Comparison of ENCODE assay signal across 17 mouse cellular contexts in genomic region chr9:29387136-29387535, GRCm38 (mm10).
DNase-seq lines count a peak whose midpoint lies in the region.
"Had no signal": no experiment of that assay in that cellular context is flagged by ENCODE, and none has a peak within 500 bp of the region (broad histone marks: within the 10 kb centered on the region; RNA-seq: fewer than 3 reads in every experiment).

No protein-coding gene starts in this region.

- intact Hi-C loops in left cerebral cortex, postnatal 4 days (cut with DNase I) = no loop called here

- DNase-seq in cerebellum, adult 11 months = peak; percentile 46
- no peak for DNase-seq in cerebellum, adult 8-10 months
- peak; percentile 78 for DNase-seq in left cerebral cortex, postnatal 4 days
- DNase-seq in left cerebral cortex, adult 11 months (ENCODE audit: low spot score) = no peak
- DNase-seq in cerebellum, postnatal 10 days = peak; percentile 86 to 89
- DNase-seq in adrenal gland, postnatal 14 days = no peak
- no peak for DNase-seq in urinary bladder, postnatal 4 days (ENCODE audit: low spot score in 2 of 2)
- DNase-seq: adrenal gland, adult 2 months; gastrocnemius, postnatal 14 days; heart, adult 18-20 months; heart, postnatal 4 days; kidney, adult 11 months; kidney, postnatal 25 days; liver, embryonic 13.5 days; lung, adult 2 months; lung, postnatal 10 days; right cerebral cortex, postnatal 25 days had no signal

Comparison
In these comparisons a context has a peak if more than half of its experiments do, and no peak if none do; other contexts are left out.
1. DNase-seq: peak in cerebellum, adult 11 months (single experiment), left cerebral cortex, postnatal 4 days (single experiment) and cerebellum, postnatal 10 days (2 of 2); none in cerebellum, adult 8-10 months (single experiment), left cerebral cortex, adult 11 months (single experiment), adrenal gland, postnatal 14 days (single experiment) and urinary bladder, postnatal 4 days (0 of 2).